Mouse (Mus musculus) forebrain, embryonic 12.5 days (tissue): ENCODE data around the gene Emp3. TPM values are rescaled to one million over a fixed set of nuclear protein-coding genes. Genes with fewer than 3 reads are reported as not detected.
"Not testable (repeated sequence)": the region's sequence is repeated elsewhere in the genome, so short reads cannot be mapped to it uniquely, and the experiment has no call there.

Experiments
- ATAC-seq: fragments of 200-750 bp; cut with Nextera tagmentation; 2 replicates; pipeline ENCODE4 v1.8.0; 2017; ENCODE audit warnings: moderate TSS enrichment; ENCODE audit not compliant: low FRiP score
- H3K27ac ChIP-seq: fragments of 300-500 bp; sonication (generic); 2 replicates; pipeline ENCODE4 v1.5.1; 2016; ENCODE audit warnings: mild to moderate bottlenecking
- H3K27me3 ChIP-seq: fragments of 300-500 bp; sonication (generic); 2 replicates; pipeline ENCODE4 v1.6.1; 2016; ENCODE audit warnings: mild to moderate bottlenecking
- H3K36me3 ChIP-seq: fragments of 300-500 bp; sonication (generic); replicated peaks from 2 replicates; pipeline ENCODE4 v1.6.1; 2016; ENCODE audit warnings: mild to moderate bottlenecking
- H3K4me1 ChIP-seq: fragments of 300-500 bp; sonication (generic); 2 replicates; pipeline ENCODE4 v1.6.1; 2016
- H3K4me2 ChIP-seq: fragments of 300-500 bp; sonication (generic); 2 replicates; pipeline ENCODE4 v1.6.1; 2016; ENCODE audit warnings: mild to moderate bottlenecking, moderate library complexity
- H3K4me3 ChIP-seq: fragments of 300-500 bp; sonication (generic); replicated peaks from 2 replicates; pipeline ENCODE4 v1.5.1; 2016; ENCODE audit warnings: mild to moderate bottlenecking
- H3K9ac ChIP-seq: fragments of 300-500 bp; sonication (generic); 2 replicates; pipeline ENCODE4 v1.6.1; 2016; ENCODE audit warnings: mild to moderate bottlenecking
- H3K9me3 ChIP-seq: fragments of 300-500 bp; sonication (generic); 2 replicates; pipeline ENCODE4 v1.6.1; 2016
- WGBS: fragments of 180-500 bp; shearing (Covaris S2); methylation state at CpG from one replicate; pipeline ENCODE4 v1.1.7; 2016; 5-methylcytosine and 5-hydroxymethylcytosine counted together
- polyA plus RNA-seq: library from polyadenylated mRNA; unstranded; fragments of >200 nt; fragmentation: Nextera tagmentation; extraction: Ambion mirVana; gene quantifications from 2 replicates; pipeline ENCODE4 v1.2.1, GENCODE M21; 2016

Gene Emp3
- polyA plus RNA-seq, 1 experiment from 2014 or later: 20.5 TPM

- Histone ChIP-seq H3K9me3 (no peaks in the 10 kb centered on the region), H3K4me1 (no peaks in the 10 kb centered on the region), H3K4me2 (no peak overlapping the region), H3K36me3 (peaks cover 19% of the 10 kb centered on the region), H3K9ac (no peak overlapping the region), H3K27ac (no peak overlapping the region), H3K27me3 (no peaks in the 10 kb centered on the region), H3K4me3 (no peak overlapping the region)
- 97% methylated on average over 16 of the region's 16 CpGs for WGBS
- no peak for ATAC-seq
Observed at GRCm38 (mm10) chr7:45909145-45909544, 12.1 kb downstream of the Emp3 start.

GRCm38 (mm10) chr7:45908384-45908783, 12.8 kb downstream of the Emp3 start:
- H3K36me3 ChIP-seq: peaks cover 17% of the 10 kb centered on the region
- no peaks in the 10 kb centered on the region for H3K4me1 ChIP-seq
- H3K4me2 ChIP-seq: no peak overlapping the region
- H3K27ac ChIP-seq: no peak overlapping the region
- no peaks in the 10 kb centered on the region for H3K9me3 ChIP-seq
- ATAC-seq: no peak
- H3K9ac ChIP-seq: no peak overlapping the region
- H3K4me3 ChIP-seq: no peak overlapping the region
- H3K27me3 ChIP-seq: no peaks in the 10 kb centered on the region

- WGBS: 92% methylated on average over 9 of the region's 9 CpGs
- Histone ChIP-seq H3K36me3 (peaks cover 17% of the 10 kb centered on the region), H3K9me3 (no peaks in the 10 kb centered on the region), H3K4me2 (no peak overlapping the region), H3K4me3 (no peak overlapping the region), H3K9ac (no peak overlapping the region), H3K4me1 (no peaks in the 10 kb centered on the region), H3K27me3 (no peaks in the 10 kb centered on the region), H3K27ac (no peak overlapping the region)
- ATAC-seq: no peak
Observed at GRCm38 (mm10) chr7:45906622-45907021, 14.6 kb downstream of the Emp3 start.

GRCm38 (mm10) chr7:45902481-45903002, 18.7 kb downstream of the Emp3 start:
- H3K9ac ChIP-seq: no peak overlapping the region
- ATAC-seq: no peak
- no peaks in the 10 kb centered on the region for H3K9me3 ChIP-seq
- no peak overlapping the region for H3K27ac ChIP-seq
- H3K27me3 ChIP-seq: no peaks in the 10 kb centered on the region
- H3K4me3 ChIP-seq: no peak overlapping the region
- no peaks in the 10 kb centered on the region for H3K36me3 ChIP-seq
- H3K4me2 ChIP-seq: no peak overlapping the region
- H3K4me1 ChIP-seq: peaks cover 5% of the 10 kb centered on the region
- WGBS: 87% methylated on average over 12 of the region's 12 CpGs

- no peak overlapping the region for H3K9ac ChIP-seq
- no peak overlapping the region for H3K4me3 ChIP-seq
- no peaks in the 10 kb centered on the region for H3K36me3 ChIP-seq
- H3K27ac ChIP-seq: no peak overlapping the region
- ATAC-seq: no peak
- no peak overlapping the region for H3K4me2 ChIP-seq
- H3K27me3 ChIP-seq: no peaks in the 10 kb centered on the region
- H3K9me3 ChIP-seq: no peaks in the 10 kb centered on the region
- whole genome bisulfite sequencing: 72% methylated on average over 5 of the region's 5 CpGs
- H3K4me1 ChIP-seq: peaks cover 11% of the 10 kb centered on the region
Observed at GRCm38 (mm10) chr7:45901562-45901961, 19.6 kb downstream of the Emp3 start.

- not testable (repeated sequence) for H3K9ac ChIP-seq, H3K4me3 ChIP-seq
Observed at GRCm38 (mm10) chr7:45898125-45898524, 23.1 kb downstream of the Emp3 start.

GRCm38 (mm10) chr7:45897258-45897757, 23.9 kb downstream of the Emp3 start:
- H3K36me3 ChIP-seq: no peaks in the 10 kb centered on the region
- H3K27me3 ChIP-seq: peaks cover 9% of the 10 kb centered on the region
- H3K4me3 ChIP-seq: peak overlapping the region; percentile 48
- peak overlapping the region; percentile 65 for H3K9ac ChIP-seq
- peak overlapping the region; percentile 56 for H3K27ac ChIP-seq
- H3K4me1 ChIP-seq: peaks cover 16% of the 10 kb centered on the region
- WGBS: 1% methylated on average over 19 of the region's 19 CpGs
- peak overlapping the region; percentile 85 for H3K4me2 ChIP-seq
- no peaks in the 10 kb centered on the region for H3K9me3 ChIP-seq
- ATAC-seq: peak; percentile 49

More at GRCm38 (mm10) chr7:45898125-45898524, 23.1 kb downstream of the Emp3 start:
- H3K27ac ChIP-seq, H3K9me3 ChIP-seq, H3K27me3 ChIP-seq, H3K36me3 ChIP-seq, ATAC-seq: not testable (repeated sequence)
- WGBS: 57% methylated on average over 4 of the region's 4 CpGs
- Histone ChIP-seq H3K4me1 (peaks cover 16% of the 10 kb centered on the region), H3K4me2 (peak overlapping the region; percentile 85)

- H3K27ac ChIP-seq: peak within 1 kb of the TSS; percentile 56
- H3K4me3 ChIP-seq: peak within 1 kb of the TSS; percentile 48
- no peaks in the 10 kb centered on the region for H3K36me3 ChIP-seq
- WGBS: under 1% methylated on average over 40 of the region's 40 CpGs
- no peaks in the 10 kb centered on the region for H3K9me3 ChIP-seq
- H3K27me3 ChIP-seq: peaks cover 9% of the 10 kb centered on the region
- H3K9ac ChIP-seq: peak within 1 kb of the TSS; percentile 65
- H3K4me2 ChIP-seq: peak within 1 kb of the TSS; percentile 85
- H3K4me1 ChIP-seq: peaks cover 16% of the 10 kb centered on the region
- peak; percentile 91 for ATAC-seq
Observed at GRCm38 (mm10) chr7:45896517-45897257, 24.5 kb downstream of the Emp3 start, which contains the start of the genes Syngr4 and Tmem143. Syngr4 (minus strand) TSS chr7:45896714. Tmem143 (plus strand) TSS chr7:45896941.

GRCm38 (mm10) chr7:45895931-45896516, 25.2 kb downstream of the Emp3 start:
- WGBS: 85% methylated on average over 6 of the region's 6 CpGs
- Histone ChIP-seq H3K36me3 (no peaks in the 10 kb centered on the region), H3K4me3 (peak overlapping the region; percentile 48), H3K27me3 (peaks cover 9% of the 10 kb centered on the region), H3K4me1 (peaks cover 16% of the 10 kb centered on the region), H3K4me2 (peak overlapping the region; percentile 85), H3K9me3 (no peaks in the 10 kb centered on the region), H3K27ac (no peak overlapping the region), H3K9ac (no peak overlapping the region)
- peak; percentile 37 for ATAC-seq

- no peak overlapping the region for H3K4me2 ChIP-seq
- 86% methylated on average over 2 of the region's 2 CpGs for WGBS
- H3K36me3 ChIP-seq: no peaks in the 10 kb centered on the region
- no peak overlapping the region for H3K27ac ChIP-seq
- H3K9me3 ChIP-seq: no peaks in the 10 kb centered on the region
- no peak overlapping the region for H3K4me3 ChIP-seq
- ATAC-seq: no peak
- peaks cover 11% of the 10 kb centered on the region for H3K4me1 ChIP-seq
- peaks cover 9% of the 10 kb centered on the region for H3K27me3 ChIP-seq
- no peak overlapping the region for H3K9ac ChIP-seq
Observed at GRCm38 (mm10) chr7:45892651-45893050, 28.6 kb downstream of the Emp3 start.

- Histone ChIP-seq H3K27ac (no peak overlapping the region), H3K9ac (no peak overlapping the region), H3K4me1 (no peaks in the 10 kb centered on the region), H3K27me3 (0 out of 2 replicates have a peak, but pooled peaks cover 4% of the 10 kb centered on the region), H3K9me3 (no peaks in the 10 kb centered on the region), H3K4me3 (no peak overlapping the region), H3K4me2 (no peak overlapping the region), H3K36me3 (peaks cover 34% of the 10 kb centered on the region)
- WGBS: 63% methylated on average over 3 of the region's 3 CpGs
- ATAC-seq: no peak
Observed at GRCm38 (mm10) chr7:45887246-45887645, 34.0 kb downstream of the Emp3 start.

- Histone ChIP-seq H3K9ac (no peak overlapping the region), H3K4me1 (no peaks in the 10 kb centered on the region), H3K4me3 (no peak overlapping the region), H3K9me3 (no peaks in the 10 kb centered on the region), H3K4me2 (no peak overlapping the region), H3K27me3 (no peaks in the 10 kb centered on the region), H3K27ac (no peak overlapping the region), H3K36me3 (peaks cover 94% of the 10 kb centered on the region)
- WGBS: 86% methylated on average over 2 of the region's 2 CpGs
- ATAC-seq: no peak
Observed at GRCm38 (mm10) chr7:45881011-45881410, 40.2 kb downstream of the Emp3 start.
